Mouse (Mus musculus) monocyte, adult 5-6 weeks (primary cell): ENCODE measurements around the gene Vmn2r-ps130. TPM values are rescaled to one million over a fixed set of nuclear protein-coding genes. Genes with fewer than 3 reads are reported as not detected.
"Not testable (repeated sequence)": the region's sequence is repeated elsewhere in the genome, so short reads cannot be mapped to it uniquely, and the experiment has no call there.

Source experiments
- ATAC-seq: fragments of 153-309, 156-312 bp; replicated peaks from 2 replicates; pipeline ENCODE4 v1.8.0; 2017; ENCODE audit warnings: mild to moderate bottlenecking; ENCODE audit not compliant: low TSS enrichment, insufficient number of reproducible peaks, severe bottlenecking, poor library complexity, low FRiP score
- total RNA-seq: library from RNA; stranded (forward); fragments of 200-1000, 200-491, 200-594 nt; gene quantifications from 3 replicates; pipeline ENCODE4 v1.2.3, GENCODE M21; 2017

Vmn2r-ps130 gene
- total RNA-seq, result 0.29 TPM in 1 of 3 replicates, not detected in the others

GRCm38 (mm10) chr17:23060866-23061265 is at the start of gene Vmn2r-ps130:
Vmn2r-ps130 (plus strand) TSS chr17:23061166.
- ATAC-seq, result not testable (repeated sequence)

Other genes starting within 250 kb of the Vmn2r-ps130 start
- gene Zfp945, start 194.0 kb upstream of the Vmn2r-ps130 start, total RNA-seq, result 20.8 to 26.5 TPM (median 26.3 TPM) in 3 replicates
- gene Vmn2r113, start 118.2 kb upstream of the Vmn2r-ps130 start, total RNA-seq, result 0.10 TPM in 1 of 3 replicates, not detected in the others
- gene Zfp40, start 132.1 kb downstream of the Vmn2r-ps130 start, total RNA-seq, result 4.0 to 14.5 TPM (median 8.1 TPM) in 3 replicates